Mouse (Mus musculus) liver, postnatal 0 days (tissue): ENCODE data around the gene Vmn1r197.

ENCODE experiments used
- CTCF ChIP-seq: sonication (generic); IDR thresholded peaks from 2 replicates; pipeline ENCODE4 v1.5.1; 2016; ENCODE audit warnings: antibody characterized with exemption, low read depth
- EP300 ChIP-seq: IDR thresholded peaks from 2 replicates; pipeline ENCODE4 v1.6.1; 2016; ENCODE audit warnings: antibody characterized with exemption, low read depth, mild to moderate bottlenecking

DNA sequence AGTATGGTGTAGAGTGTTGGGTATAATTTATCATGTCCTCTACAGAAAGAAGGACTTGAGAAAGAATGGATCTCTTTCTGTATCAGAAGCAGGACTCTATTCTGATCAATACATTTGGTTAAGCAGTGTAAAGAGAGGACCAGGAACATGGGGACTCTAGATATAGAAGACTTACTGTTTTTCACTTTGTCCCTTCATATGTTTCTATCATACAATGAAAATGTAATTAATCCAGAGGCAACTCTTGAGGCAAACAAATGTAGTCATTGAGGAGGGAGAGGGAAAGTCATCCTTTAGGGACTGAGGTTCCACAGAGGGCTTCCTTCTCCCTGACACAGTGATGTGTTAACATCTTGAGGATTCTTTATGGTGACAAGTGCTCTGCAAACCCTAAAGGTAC lies at the start of gene Vmn1r197:
- TF ChIP-seq CTCF (no peak), EP300 (no peak)
